Mouse (Mus musculus) kidney, adult 2 months (tissue): ENCODE data around the gene Plac9a. TPM values are rescaled to one million over a fixed set of nuclear protein-coding genes. Genes with fewer than 3 reads are reported as not detected.
A peak's percentile ranks its signal among the peaks of the same experiment; 100 is the strongest.

Experiments
- DNase-seq: peaks from one replicate; pipeline ENCODE4 v3.0.0; 2021
- H3K27ac ChIP-seq: fragments of 200-500 bp; 2 replicates; pipeline ENCODE4 v1.5.1; 2012; ENCODE audit warnings: low read depth, low read length, control low read depth, inconsistent platforms; ENCODE audit not compliant: insufficient read depth
- H3K27me3 ChIP-seq: fragments of 200-500 bp; replicated peaks from 2 replicates; pipeline ENCODE4 v1.6.1; 2012; ENCODE audit warnings: mild to moderate bottlenecking, moderate library complexity, low read length, inconsistent platforms; ENCODE audit not compliant: control insufficient read depth, insufficient read depth
- H3K36me3 ChIP-seq: fragments of 200-500 bp; 2 replicates; pipeline ENCODE4 v1.6.1; 2012; ENCODE audit warnings: mild to moderate bottlenecking, moderate library complexity, low read length, inconsistent platforms; ENCODE audit not compliant: control insufficient read depth, insufficient read depth
- H3K4me1 ChIP-seq: fragments of 200-500 bp; 2 replicates; pipeline ENCODE4 v1.6.1; 2011; ENCODE audit warnings: low read length; ENCODE audit not compliant: control insufficient read depth, insufficient read depth
- H3K4me3 ChIP-seq: fragments of 200-500 bp; 2 replicates; pipeline ENCODE4 v1.5.1; 2011; ENCODE audit warnings: mild to moderate bottlenecking, low read depth, low read length, control low read depth; ENCODE audit not compliant: insufficient read depth
- CTCF ChIP-seq: fragments of 200-500 bp; conservative IDR thresholded peaks from 2 replicates; pipeline ENCODE4 v1.5.1; 2011; ENCODE audit warnings: low read depth, mild to moderate bottlenecking, control low read depth, low read length, moderate library complexity, mixed read lengths; ENCODE audit not compliant: insufficient read depth, insufficient read length
- POLR2A ChIP-seq: fragments of 200-500 bp; IDR thresholded peaks from one replicate; pipeline ENCODE4 v1.6.1; 2011; ENCODE audit warnings: low read depth, low read length, control low read depth
- WGBS: fragments of 180-500 bp; shearing (Covaris S2); methylation state at CpG from one replicate; pipeline ENCODE4 v1.1.7; 2018; 5-methylcytosine and 5-hydroxymethylcytosine counted together
- polyA plus RNA-seq: library from polyadenylated mRNA; depleted of rRNA; stranded (reverse); fragments of >200 nt; gene quantifications from 2 replicates; pipeline ENCODE4 v1.2.3, GENCODE M21; 2012

Plac9a gene
- polyA plus RNA-seq, 1 experiment = 4.6 TPM

DNA sequence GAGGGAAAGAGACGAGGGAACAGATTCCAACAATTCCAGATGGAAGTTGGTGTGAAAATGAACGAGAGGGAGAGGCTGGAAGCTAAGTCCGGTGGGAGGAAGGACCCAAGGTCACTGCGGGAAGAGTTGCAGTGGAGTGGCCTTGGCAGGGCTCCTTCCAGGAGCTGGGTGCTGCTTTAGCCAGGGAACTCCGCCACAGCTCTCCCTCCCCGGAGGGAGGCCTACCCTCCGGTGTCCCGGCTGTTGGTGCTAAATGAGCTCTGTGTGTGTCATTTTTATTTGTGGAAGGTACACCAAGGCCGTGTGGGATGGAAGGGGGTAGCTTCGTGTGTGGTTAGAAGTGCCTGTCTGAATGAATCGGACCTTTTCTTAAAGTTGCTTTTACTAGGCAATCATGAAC lies 36.1 kb downstream of the Plac9a start:
- WGBS = 41% methylated on average over 11 of the region's 11 CpGs
- no peak for TF ChIP-seq CTCF
- TF ChIP-seq POLR2A = no peak
- H3K4me1 ChIP-seq = peaks cover 30% of the 10 kb centered on the region
- no peak overlapping the region for H3K27ac ChIP-seq
- DNase-seq = peak; percentile 40
- H3K36me3 ChIP-seq = no peaks in the 10 kb centered on the region
- H3K27me3 ChIP-seq = no peaks in the 10 kb centered on the region
- H3K4me3 ChIP-seq = no peak overlapping the region

DNA sequence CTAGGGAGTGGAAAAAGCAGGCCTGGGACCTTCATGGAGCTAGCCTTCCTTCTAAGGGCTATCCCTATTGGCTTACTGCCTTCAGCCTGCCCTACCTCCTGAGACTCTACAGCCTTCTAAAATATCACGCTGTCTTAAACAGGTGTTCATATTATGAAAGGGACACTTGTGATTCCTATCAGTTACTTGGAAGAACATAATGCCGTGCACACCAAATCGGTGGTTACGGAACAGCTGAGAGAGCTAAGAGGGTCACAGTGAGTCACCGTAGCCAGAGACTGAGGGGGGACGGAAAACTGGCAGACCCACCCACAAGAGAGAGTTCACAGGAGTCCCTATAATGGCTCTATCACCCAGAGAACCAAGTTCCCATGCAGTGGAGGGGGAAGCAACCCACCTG lies 36.5 kb downstream of the Plac9a start:
- TF ChIP-seq POLR2A (no peak), CTCF (no peak)
- no peaks in the 10 kb centered on the region for H3K36me3 ChIP-seq
- H3K4me1 ChIP-seq = peaks cover 28% of the 10 kb centered on the region
- no peak overlapping the region for H3K4me3 ChIP-seq
- H3K27ac ChIP-seq = no peak overlapping the region
- 79% methylated on average over 6 of the region's 6 CpGs for WGBS
- no peak for DNase-seq
- no peaks in the 10 kb centered on the region for H3K27me3 ChIP-seq

DNA sequence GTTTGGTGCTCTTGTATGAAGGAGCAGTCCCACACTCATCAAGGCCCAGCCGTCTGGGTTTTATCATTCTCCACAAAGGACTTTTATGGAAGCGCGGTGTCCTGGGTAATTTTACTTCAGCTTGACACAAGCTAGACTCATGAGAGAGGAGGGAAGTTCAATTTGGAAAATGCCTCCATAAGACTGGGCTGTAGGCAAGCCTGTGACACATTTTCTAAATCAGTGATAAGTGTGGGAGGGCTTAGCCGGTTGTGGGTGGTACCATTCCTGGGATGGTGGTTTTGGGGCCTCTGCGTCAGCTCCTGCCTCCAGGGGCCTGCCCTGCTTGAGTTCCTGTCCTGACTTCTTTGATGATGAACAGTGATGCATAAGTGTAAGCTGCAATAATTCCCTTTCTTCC lies 37.6 kb downstream of the Plac9a start:
- no peak for TF ChIP-seq POLR2A
- no peak for TF ChIP-seq CTCF
- H3K27ac ChIP-seq = no peak overlapping the region
- no peaks in the 10 kb centered on the region for H3K27me3 ChIP-seq
- DNase-seq = no peak
- H3K4me1 ChIP-seq = peaks cover 28% of the 10 kb centered on the region
- H3K36me3 ChIP-seq = no peaks in the 10 kb centered on the region
- H3K4me3 ChIP-seq = no peak overlapping the region
- 79% methylated on average over 5 of the region's 5 CpGs for WGBS

DNA sequence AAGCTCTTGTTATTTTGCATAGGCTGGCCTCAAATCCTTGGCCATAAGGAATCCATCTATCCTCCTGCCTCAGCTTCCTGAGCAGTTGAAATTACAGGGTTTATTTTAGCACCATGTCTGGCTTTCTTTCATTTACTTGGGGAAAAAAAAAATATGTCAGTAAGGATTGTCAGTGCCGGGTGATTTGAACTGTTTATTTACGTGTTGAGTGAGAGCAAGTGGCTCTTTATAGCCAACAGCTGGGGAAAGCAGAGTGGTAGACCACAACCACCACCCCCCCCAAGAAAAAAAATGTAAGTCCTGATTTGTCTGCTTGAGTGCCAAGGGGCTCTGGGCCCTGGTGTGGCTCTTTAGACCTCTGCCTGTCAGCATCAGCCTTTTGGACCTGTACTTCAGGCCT lies 39.2 kb downstream of the Plac9a start:
- Histone ChIP-seq H3K4me3 (no peak overlapping the region), H3K27ac (no peak overlapping the region), H3K27me3 (no peaks in the 10 kb centered on the region), H3K36me3 (no peaks in the 10 kb centered on the region), H3K4me1 (peaks cover 22% of the 10 kb centered on the region)
- no peak for TF ChIP-seq CTCF
- TF ChIP-seq POLR2A = no peak
- DNase-seq = no peak
- WGBS = 71% methylated on average over 2 of the region's 2 CpGs

DNA sequence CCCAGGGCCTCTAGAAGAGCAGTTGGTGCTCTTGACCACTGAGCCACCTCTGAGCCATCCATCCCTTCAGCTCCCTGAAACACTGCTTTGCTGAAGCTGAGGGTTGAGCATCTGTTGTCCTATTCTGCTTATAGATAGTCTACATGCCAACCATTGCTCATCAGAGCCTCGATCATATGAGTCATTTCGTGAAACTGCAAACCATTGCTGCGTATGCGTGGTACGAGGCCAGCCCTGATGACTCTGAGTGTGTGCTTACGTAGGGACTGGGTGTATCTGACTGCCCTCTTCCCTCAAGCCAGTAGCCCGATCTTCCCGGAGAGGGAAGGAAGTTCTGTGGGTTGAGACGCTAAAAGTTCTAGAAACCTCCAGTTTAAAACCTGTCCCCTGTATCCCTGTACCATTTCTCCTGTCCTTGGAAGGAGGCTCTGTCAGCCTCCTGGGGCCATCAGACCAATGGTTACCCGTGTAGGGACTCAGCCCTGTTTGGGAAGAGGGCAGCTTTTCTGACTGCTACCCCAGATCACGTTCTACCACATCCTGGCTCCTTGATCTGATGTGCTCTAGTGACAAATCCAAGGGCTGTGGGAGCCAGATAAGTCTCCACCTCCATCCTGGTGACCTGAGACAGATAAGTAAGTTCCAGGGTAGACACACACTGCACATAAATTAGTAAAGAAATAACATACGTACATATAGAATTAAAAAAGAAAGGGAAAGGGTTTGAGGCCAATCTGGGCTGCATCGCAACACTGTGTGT lies 40.9 kb downstream of the Plac9a start:
- TF ChIP-seq CTCF = no peak
- TF ChIP-seq POLR2A = no peak
- Histone ChIP-seq H3K4me1 (peaks cover 18% of the 10 kb centered on the region), H3K36me3 (no peaks in the 10 kb centered on the region), H3K27ac (no peak overlapping the region), H3K27me3 (no peaks in the 10 kb centered on the region), H3K4me3 (no peak overlapping the region)
- no peak for DNase-seq
- 84% methylated on average over 13 of the region's 13 CpGs for WGBS

DNA sequence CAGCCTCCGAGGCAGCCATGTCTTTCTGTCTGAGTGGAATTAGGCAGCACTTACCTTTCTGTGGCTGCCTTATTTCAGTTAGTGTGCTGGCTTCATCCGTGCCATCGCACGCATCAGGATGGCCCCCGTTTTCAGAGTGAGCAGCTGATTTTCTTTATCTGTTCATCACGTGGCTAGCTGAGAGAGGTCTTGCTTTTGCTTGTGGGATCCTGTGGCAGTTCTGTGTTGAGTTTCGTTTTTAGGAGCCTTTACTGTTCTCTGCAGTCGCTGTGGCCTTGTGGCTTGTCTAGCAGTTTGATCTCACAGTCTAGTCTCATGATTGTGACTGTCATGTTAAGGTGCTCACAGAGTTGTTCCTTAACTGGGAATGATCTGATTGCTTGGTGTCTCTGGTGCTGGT lies 45.0 kb downstream of the Plac9a start:
- TF ChIP-seq CTCF (no peak), POLR2A (no peak)
- WGBS = 75% methylated on average over 8 of the region's 8 CpGs
- H3K27ac ChIP-seq = no peak overlapping the region
- no peaks in the 10 kb centered on the region for H3K36me3 ChIP-seq
- DNase-seq = no peak
- no peaks in the 10 kb centered on the region for H3K27me3 ChIP-seq
- H3K4me3 ChIP-seq = no peak overlapping the region
- H3K4me1 ChIP-seq = peaks cover 30% of the 10 kb centered on the region

DNA sequence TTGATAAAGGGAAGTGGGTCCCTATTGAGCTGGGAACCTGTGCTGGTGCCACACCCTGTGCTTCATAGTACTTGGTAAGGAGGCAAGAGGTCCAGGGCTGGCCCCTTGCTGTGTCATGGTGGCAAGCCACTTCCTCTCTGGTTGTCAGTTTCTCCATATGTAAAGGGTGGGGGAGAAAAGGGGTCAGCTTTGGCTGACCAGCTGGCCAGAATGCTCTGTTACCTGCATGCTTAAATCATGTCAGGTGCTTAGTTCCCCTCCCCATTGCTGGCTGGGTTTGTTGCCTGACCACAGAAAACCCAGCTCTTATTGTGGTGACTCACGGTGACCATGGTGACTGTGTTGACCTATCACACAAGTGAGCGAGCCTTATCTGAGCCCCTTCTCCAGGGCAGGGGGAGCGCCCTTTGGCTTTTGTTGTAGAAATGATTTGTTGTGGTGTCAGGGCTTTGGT lies 45.7 kb downstream of the Plac9a start:
- no peak for DNase-seq
- H3K4me1 ChIP-seq = peaks cover 38% of the 10 kb centered on the region
- no peaks in the 10 kb centered on the region for H3K36me3 ChIP-seq
- TF ChIP-seq CTCF (no peak), POLR2A (no peak)
- no peak overlapping the region for H3K27ac ChIP-seq
- no peak overlapping the region for H3K4me3 ChIP-seq
- 67% methylated on average over 3 of the region's 3 CpGs for WGBS
- no peaks in the 10 kb centered on the region for H3K27me3 ChIP-seq
